Mouse (Mus musculus): Measurements from ENCODE around the gene Fa2h.

Gene Fa2h

DNA sequence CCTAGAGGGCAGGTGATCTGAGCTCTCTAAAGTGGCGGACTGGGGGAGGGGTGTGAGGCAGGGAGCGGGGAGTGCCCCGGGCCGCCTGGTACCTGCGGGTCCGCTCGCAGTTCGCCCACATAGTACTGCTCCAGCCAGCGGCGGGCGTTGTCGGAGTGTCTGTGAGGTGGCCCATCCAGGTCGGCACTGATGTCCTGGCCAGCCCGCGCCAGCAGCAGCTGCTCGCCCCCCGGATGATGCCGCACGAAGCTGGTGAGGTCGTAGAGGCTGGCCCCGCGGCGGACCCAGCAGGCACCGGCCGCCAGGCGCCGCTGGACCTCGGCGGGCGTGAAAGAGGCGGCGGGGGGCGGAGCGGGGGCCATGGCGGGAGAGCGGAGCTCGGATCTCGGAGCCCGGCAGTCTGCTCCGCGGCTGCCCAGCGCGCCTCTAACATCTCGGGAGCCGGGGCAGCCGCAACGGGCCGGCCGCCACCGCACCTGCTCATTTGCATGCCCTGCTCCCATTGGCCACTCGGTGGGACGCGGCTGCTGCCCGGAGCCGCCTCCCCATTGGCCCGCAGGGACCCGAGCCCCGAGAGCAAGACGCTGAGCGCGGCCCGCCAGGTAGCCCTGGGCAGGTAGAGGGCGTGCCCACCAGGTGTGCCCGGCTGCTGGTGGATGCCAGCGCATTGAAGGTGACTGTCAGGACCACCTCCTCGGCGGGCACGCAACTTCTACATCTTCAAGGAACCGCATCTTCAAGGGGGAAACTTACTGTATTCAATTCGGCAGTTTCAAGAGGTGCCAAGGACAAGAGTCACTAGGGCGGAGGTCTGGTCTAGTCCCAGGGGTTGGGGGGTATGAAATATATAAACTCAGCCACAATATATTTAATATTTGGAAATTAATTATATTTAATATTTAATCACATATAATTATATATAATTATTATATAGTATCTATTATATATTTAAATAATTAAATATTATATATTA is at the start of gene Fa2h:
TSS of gene Fa2h (minus strand) at position 434 of the 973 bp plus-strand sequence.
- peak; percentile 97 for DNase-seq

GRCm38 (mm10) chr8:111439189-111439588 is 45.6 kb upstream of the Fa2h start:
- no peak for DNase-seq

DNA sequence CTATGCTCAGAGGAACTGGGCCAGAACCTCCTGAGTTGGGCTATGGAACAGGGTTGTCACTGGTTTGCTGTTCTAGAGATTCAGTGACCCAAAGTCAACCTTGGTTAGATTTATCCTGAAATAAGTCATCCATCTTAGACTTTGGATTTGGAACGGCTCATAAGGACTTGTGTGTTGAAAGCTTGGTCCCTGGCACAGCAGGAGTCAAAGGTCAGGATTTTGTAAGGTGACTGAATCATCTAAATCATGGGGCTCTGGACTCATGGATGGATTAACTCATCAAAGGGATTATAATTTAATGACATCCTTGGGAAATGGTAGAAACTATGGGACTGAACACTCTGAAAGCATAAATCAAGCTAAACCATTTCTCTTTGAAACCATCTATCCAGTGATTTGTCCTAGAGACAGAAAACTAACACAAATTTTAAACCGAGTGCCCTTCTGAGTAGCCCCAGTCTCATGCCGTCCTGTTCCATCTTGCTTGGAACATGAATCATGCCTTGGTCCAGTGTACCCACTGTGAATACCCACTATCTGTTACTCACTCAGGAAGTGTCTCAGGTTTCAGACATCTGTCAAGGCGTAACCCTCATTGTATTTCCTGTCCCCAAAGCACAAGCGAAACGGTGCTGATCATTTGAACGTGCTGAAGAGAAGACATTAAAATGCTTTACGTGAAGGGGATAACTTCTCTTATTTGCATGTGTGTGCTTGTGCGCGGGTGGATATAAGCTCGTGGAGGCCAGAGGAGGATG is 41.6 kb upstream of the Fa2h start:
- DNase-seq: no peak

DNA sequence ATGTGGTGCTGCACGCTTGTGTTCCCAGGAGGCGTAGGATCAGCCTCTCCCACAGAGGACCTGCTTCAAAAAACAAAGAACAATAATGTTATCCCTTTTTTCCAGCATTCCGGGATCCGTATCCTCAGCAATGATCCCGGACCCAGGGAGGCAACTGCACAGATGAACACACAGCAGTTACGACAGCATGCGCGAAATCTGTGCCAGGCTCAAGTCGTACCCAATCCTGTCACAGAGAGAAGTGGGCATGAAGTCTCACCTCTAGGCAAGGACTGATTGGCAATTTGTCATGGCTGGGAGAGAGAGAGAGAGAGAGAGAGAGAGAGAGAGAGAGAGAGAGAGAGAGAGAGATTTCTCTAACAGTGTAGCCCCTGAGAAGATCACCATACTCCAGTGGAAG is 31.0 kb upstream of the Fa2h start:
- DNase-seq: no peak

- no peak for DNase-seq
Measured at GRCm38 (mm10) chr8:111424181-111424580, 30.6 kb upstream of the Fa2h start.

DNA sequence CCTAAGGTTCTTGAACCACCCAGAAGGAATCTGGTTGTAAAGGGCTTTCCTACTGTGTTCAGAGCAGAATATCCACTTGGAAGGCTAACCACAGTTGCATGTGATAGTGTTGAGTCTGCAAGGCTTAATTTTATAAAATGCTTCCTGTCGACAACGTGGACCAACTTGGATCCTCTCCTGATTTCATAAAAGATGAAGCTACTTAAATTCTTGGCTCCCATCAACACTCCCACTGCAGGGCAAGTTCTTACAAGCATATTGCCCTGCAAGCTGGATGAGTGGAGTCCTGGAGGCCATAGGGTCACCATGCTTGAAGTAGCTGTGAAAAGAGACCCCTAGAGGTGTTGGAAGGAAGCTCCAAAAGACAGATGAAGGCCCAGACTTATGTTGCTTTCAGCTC is 29.0 kb upstream of the Fa2h start:
- no peak for DNase-seq

DNA sequence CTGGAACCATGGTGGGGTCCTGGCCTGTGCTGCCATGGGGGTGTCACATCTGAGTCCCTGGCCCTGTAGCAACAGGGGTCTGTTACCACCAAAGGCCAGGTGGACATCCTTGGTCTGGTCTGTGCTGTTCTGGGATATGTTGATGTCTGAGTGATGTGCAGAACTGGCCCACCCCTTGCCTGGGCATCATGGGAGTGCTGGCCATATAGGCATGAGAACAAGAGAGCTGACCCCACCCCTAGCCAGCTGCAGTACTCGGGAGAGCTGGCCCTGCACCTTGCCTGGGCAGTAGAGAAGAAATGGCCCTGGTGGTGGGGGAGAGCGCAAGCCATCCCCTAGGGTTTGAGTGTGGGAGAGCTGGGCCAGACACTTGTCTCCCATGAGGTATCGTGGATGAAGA is 25.5 kb upstream of the Fa2h start:
- DNase-seq: peak; percentile 90

- DNase-seq: peak; percentile 88
Measured at GRCm38 (mm10) chr8:111418601-111419000, 25.0 kb upstream of the Fa2h start.

DNA sequence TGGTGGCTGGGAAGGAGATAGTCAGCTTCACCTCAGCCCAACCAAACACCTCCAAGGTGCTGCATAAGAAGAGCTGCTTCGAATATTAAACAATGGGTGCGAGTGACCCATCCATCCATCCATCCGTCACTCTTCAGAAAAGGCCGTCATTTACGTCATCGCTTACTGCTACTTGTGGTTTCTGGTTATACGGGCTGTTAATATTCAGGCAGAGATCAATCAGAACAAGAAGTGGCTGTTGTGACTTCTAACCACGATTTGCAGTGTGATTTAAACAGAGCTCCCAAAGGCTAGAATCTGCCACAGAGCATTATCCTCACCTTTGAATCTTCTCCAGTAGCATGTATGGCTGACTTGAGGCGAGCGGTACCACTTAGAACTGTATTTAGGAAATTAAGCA is 23.6 kb upstream of the Fa2h start:
- DNase-seq: no peak

DNA sequence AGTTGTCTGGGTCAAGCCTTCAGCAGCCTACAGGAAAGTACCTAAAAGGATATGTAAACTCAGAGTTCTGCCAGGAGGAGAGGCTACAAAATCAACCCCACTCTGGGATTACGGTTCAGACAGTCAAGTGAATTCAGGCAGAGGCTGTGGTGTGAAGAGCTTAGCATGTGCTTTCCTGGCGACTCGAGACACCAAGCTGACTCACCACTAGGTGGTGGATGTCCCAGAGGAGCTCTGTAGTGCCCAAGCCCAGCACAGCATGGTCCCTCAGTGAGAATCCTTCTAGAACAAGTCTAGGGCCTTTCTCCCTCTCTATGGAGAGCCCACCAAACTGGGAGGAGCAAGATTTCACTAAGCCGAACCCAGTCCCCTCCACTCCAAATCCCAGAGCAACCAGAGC is 9.8 kb upstream of the Fa2h start:
- peak; percentile 89 for DNase-seq

GRCm38 (mm10) chr8:111391268-111391667 is 2.4 kb downstream of the Fa2h start:
- DNase-seq: no peak

DNA sequence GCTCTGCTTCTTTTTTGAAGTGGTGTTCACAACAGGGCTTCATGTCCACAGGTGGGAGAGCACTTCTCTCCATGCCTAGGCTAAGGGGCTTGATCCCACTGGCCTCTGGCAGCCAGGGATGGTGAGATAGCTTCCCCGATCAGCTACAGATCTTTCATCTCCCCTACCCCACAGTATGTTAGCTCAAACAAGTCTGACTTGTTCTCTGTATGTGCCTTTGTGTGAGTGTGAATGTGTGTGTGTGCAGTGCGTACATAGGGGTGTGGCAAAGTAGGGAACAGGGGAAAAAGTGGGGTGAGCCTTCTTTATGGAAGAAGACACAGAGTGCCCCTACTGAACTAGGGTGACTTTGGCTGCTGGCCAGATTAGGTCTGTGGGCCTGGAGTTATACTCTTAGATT is 2.8 kb downstream of the Fa2h start:
- no peak for DNase-seq

- DNase-seq: no peak
Measured at GRCm38 (mm10) chr8:111389581-111389980, 4.0 kb downstream of the Fa2h start.

GRCm38 (mm10) chr8:111385915-111386314 is 7.7 kb downstream of the Fa2h start:
- no peak for DNase-seq

- DNase-seq: no peak
Measured at GRCm38 (mm10) chr8:111384628-111385027, 9.0 kb downstream of the Fa2h start.

- DNase-seq: no peak
Measured at GRCm38 (mm10) chr8:111375192-111375591, 18.4 kb downstream of the Fa2h start.

DNA sequence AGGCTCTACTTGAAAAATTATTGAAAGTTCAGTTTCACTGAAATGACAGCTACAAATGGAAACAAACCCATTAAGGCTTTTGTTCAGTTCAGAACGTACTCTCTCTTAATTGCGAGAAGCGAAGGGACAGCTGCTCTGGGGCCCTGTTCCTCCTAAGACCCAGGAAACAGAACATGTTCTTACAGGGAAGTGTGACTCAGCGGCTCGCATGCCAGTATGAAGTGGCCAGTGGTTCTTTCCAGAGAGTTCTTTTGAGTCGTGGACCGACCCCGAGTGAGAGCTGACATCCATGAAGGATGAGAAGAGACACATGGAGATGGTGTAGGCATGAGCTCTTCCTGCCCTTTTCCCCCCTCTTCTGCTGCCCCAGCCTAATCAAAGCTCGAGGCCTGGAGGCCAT is 23.9 kb downstream of the Fa2h start:
- DNase-seq: no peak

- DNase-seq: no peak
Measured at GRCm38 (mm10) chr8:111367350-111367749, 26.3 kb downstream of the Fa2h start.

DNA sequence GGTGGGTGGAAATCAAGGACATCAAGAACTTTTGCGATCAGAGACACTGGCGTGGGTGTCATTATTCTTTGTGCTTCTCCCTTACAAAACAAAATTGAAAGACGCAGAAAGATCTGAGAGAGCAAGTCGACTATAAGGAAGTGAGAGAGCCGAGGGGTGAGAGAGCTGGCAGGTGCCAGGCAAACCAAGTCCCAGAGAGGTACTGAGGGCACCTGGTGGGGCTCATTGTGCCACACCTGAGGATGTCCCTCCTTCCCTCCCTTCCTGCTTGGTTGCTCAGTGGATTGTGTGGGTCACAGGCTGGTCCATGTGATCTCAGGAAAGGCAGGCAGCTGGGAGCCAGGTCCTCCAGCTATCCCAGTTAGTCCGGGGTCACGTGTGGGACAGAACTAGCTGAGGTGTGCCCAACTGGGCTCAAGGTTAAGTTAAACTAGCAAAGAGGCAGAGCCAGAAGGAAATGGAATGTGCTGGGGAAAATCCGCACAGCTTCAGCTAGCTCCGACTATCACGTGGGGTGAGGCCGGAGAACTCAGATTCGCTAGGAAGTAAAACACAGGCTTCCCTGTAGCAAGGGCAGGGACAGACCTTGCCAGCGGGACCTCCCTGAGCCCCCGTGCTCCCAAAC is 26.9 kb downstream of the Fa2h start:
- peak; percentile 97 for DNase-seq

DNA sequence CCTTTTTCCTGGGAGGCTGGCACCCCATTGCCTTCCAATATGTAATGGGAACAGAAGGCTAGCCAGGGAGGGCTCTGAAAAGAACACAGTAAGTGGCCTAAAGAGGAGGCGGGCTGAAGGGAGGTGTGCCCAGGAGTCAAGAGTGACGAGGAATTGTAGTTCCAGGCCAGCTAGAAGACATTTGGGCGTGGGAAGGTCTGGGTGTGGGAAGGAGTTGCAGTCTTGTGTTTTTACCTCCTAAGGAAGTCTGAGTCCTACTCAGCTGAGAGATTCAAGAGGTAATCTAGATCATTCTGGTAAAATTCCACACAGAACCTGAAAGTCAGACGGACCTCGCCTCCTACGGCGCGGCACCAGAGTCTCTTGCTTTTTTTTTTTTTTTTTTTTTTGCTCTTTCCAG is 30.1 kb downstream of the Fa2h start:
- no peak for DNase-seq

DNA sequence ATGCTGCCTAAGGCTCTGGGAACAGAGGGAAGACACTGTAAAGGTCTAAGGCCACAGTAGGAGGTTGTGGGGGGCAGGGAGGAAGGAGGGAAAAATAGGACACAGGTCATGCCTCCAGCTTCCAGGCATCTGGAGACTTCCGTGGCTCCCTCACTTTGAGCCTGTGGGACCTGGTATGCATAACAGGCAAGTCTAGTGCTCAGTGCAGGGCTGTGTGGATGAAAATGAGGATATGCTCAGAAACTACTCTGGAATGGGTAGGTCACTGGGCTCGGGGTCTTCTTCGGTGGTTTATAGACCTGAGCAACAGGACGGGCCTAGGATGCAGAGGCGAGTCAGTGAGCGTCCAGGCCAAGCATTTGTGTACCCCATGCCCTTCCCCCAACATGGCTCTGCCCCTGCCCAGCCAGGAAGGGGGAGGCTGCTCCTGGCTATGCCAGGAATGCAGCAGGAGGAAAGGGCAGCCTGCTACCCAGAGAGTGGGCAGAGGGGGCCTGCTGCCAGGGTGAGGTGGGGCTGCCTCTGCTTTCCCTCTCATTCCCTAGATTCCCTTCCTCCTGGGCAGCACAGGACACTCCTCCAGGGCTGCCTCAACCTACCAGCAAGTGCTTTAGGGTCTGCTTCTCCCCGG is 32.9 kb downstream of the Fa2h start:
- no peak for DNase-seq

DNA sequence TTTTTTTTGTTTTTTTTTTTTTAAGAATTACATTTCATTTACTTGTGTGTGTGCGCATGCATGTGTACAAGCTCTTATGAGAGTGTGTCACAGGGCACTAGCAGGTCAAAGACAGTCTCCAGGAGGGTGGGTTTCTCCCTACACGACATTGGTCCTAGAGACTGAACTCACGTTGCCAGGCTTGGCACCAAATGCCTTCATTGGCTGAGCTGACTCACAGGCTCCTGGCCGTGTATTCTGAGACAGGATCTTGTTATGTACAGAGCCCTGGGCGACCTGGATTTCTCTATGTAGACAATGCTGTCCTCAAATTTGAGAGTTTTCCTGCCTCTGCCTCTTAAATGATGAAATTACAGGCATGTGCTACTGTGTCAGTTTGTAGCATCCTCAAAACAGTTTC is 33.7 kb downstream of the Fa2h start:
- DNase-seq: no peak

DNA sequence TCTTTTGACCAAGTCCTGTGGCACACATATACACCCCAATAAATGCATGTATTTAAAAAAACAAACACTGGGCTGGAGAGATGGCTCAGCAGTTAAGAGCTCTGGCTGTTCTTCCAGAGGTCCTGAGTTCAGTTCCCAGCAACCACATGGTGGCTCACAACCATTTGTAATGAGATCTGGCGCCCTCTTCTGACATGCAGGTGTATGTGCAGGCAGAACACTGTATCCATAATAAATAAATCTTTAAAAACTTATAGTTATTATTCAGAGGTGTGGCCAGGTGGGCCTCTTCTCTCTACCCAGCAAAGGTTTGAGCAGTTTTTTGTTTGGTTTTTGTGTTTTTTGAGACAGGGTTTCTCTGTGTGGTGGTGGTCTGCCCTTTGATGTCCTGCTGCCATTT is 34.7 kb downstream of the Fa2h start:
- DNase-seq: no peak

Measured in heart, adult 11 months (tissue).